Mouse (Mus musculus): ENCODE data around the gene Vav3. TPM values are rescaled to one million over a fixed set of nuclear protein-coding genes. Genes with fewer than 3 reads are reported as not detected.
A peak's percentile ranks its signal among the peaks of the same experiment; 100 is the strongest.
"Not testable (repeated sequence)": the region's sequence is repeated elsewhere in the genome, so short reads cannot be mapped to it uniquely, and the experiment has no call there.

The Vav3 gene
- total RNA-seq, 2 experiments from 2014 or later: 12.3 to 18.7 TPM

- H3K4me3 ChIP-seq: no peak overlapping the region
- no peak for DNase-seq (ENCODE audit: low spot score in 2 of 2)
- TF ChIP-seq CTCF (conservative IDR thresholded peaks at IDR 0.05): no peak
- H3K27ac ChIP-seq: no peak overlapping the region
Measured at GRCm38 (mm10) chr3:109423440-109424079, 83.1 kb downstream of the Vav3 start.

GRCm38 (mm10) chr3:109431285-109431684 lies 90.8 kb downstream of the Vav3 start:
- Histone ChIP-seq H3K4me3 (no peak overlapping the region), H3K27ac (peak overlapping the region; percentile 49; the same call in 1 of the 2 replicates)
- TF ChIP-seq CTCF (conservative IDR thresholded peaks at IDR 0.05): no peak
- DNase-seq (ENCODE audit: low spot score in 2 of 2): peak; percentile 37 to 43

- no peak for DNase-seq (ENCODE audit: low spot score in 2 of 2)
- Histone ChIP-seq H3K27ac (no peak overlapping the region), H3K4me3 (no peak overlapping the region)
- no peak for TF ChIP-seq CTCF (conservative IDR thresholded peaks at IDR 0.05)
Measured at GRCm38 (mm10) chr3:109438552-109438951, 98.1 kb downstream of the Vav3 start.

- DNase-seq (ENCODE audit: low spot score in 2 of 2): no peak
- no peak for TF ChIP-seq CTCF (conservative IDR thresholded peaks at IDR 0.05)
- Histone ChIP-seq H3K27ac (no peak overlapping the region), H3K4me3 (no peak overlapping the region)
Measured at GRCm38 (mm10) chr3:109439253-109439652, 98.8 kb downstream of the Vav3 start.

- Histone ChIP-seq H3K4me3 (no peak overlapping the region), H3K27ac (no peak overlapping the region)
- no peak for TF ChIP-seq CTCF (conservative IDR thresholded peaks at IDR 0.05)
- DNase-seq (ENCODE audit: low spot score in 2 of 2): no peak
Measured at GRCm38 (mm10) chr3:109440001-109440400, 99.5 kb downstream of the Vav3 start.

GRCm38 (mm10) chr3:109444077-109444476 lies 103.6 kb downstream of the Vav3 start:
- DNase-seq (ENCODE audit: low spot score in 2 of 2): no peak
- H3K4me3 ChIP-seq: no peak overlapping the region
- H3K27ac ChIP-seq: no peak overlapping the region
- no peak for TF ChIP-seq CTCF (conservative IDR thresholded peaks at IDR 0.05)

- no peak for TF ChIP-seq CTCF (conservative IDR thresholded peaks at IDR 0.05)
- H3K4me3 ChIP-seq: no peak overlapping the region
- H3K27ac ChIP-seq: no peak overlapping the region
- DNase-seq (ENCODE audit: low spot score in 2 of 2): no peak
Measured at GRCm38 (mm10) chr3:109446903-109447302, 106.5 kb downstream of the Vav3 start.

- not testable (repeated sequence) for H3K4me3 ChIP-seq; DNase-seq (ENCODE audit: low spot score in 2 of 2); H3K27ac ChIP-seq
Measured at GRCm38 (mm10) chr3:109448249-109448648, 107.8 kb downstream of the Vav3 start.

GRCm38 (mm10) chr3:109451966-109452365 lies 111.5 kb downstream of the Vav3 start:
- H3K27ac ChIP-seq: no peak overlapping the region
- no peak for DNase-seq (ENCODE audit: low spot score in 2 of 2)
- H3K4me3 ChIP-seq: no peak overlapping the region
- TF ChIP-seq CTCF (conservative IDR thresholded peaks at IDR 0.05): no peak

- no peak overlapping the region for H3K27ac ChIP-seq
- no peak for TF ChIP-seq CTCF (conservative IDR thresholded peaks at IDR 0.05)
- DNase-seq (ENCODE audit: low spot score in 2 of 2): no peak
- H3K4me3 ChIP-seq: no peak overlapping the region
Measured at GRCm38 (mm10) chr3:109454633-109455032, 114.2 kb downstream of the Vav3 start.

GRCm38 (mm10) chr3:109456340-109456739 lies 115.9 kb downstream of the Vav3 start:
- Histone ChIP-seq H3K4me3 (no peak overlapping the region), H3K27ac (no peak overlapping the region)
- DNase-seq (ENCODE audit: low spot score in 2 of 2): no peak
- TF ChIP-seq CTCF (conservative IDR thresholded peaks at IDR 0.05): no peak

GRCm38 (mm10) chr3:109463684-109464083 lies 123.2 kb downstream of the Vav3 start:
- TF ChIP-seq CTCF (conservative IDR thresholded peaks at IDR 0.05): no peak
- Histone ChIP-seq H3K27ac (no peak overlapping the region), H3K4me3 (no peak overlapping the region)
- no peak for DNase-seq (ENCODE audit: low spot score in 2 of 2)

GRCm38 (mm10) chr3:109464600-109464999 lies 124.1 kb downstream of the Vav3 start:
- Histone ChIP-seq H3K4me3 (no peak overlapping the region), H3K27ac (no peak overlapping the region)
- DNase-seq (ENCODE audit: low spot score in 2 of 2): no peak
- no peak for TF ChIP-seq CTCF (conservative IDR thresholded peaks at IDR 0.05)

- TF ChIP-seq CTCF (conservative IDR thresholded peaks at IDR 0.05): no peak
- DNase-seq (ENCODE audit: low spot score in 2 of 2): no peak
- Histone ChIP-seq H3K4me3 (no peak overlapping the region), H3K27ac (no peak overlapping the region)
Measured at GRCm38 (mm10) chr3:109466541-109466940, 126.1 kb downstream of the Vav3 start.

All from layer of hippocampus, adult 2 months (tissue).